Mouse (Mus musculus) megakaryocyte, embryonic 14.5 days (primary cell): ENCODE results near the gene Nav3.

Experiments
- FLI1 ChIP-seq: IDR thresholded peaks from 2 replicates; pipeline ENCODE4 v1.6.1; 2012; ENCODE audit warnings: low read length, inconsistent platforms, mixed read lengths
- GATA1 ChIP-seq: IDR thresholded peaks from 3 replicates; pipeline ENCODE4 v1.6.1; 2012; ENCODE audit warnings: mixed read lengths, low read length, inconsistent platforms, borderline replicate concordance

DNA sequence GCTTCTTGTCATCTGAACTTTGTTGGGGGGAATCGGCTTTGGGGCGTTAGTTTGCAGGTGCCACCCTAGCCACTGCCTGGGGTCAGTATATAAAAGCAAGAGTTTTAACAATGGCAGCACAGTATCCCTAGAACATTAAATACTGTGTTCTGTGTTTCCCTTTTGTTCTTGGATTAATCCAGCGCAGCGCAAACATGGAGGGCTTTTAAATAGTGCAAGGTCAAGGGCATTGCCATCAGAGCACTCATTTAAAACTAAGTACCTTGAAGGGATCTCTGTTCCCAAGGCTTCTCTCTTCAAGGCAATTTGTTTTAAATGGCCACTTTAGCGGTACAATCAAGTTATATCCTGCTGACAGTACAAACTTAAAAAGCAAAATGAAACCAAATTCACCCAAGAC is 737.6 kb downstream of the Nav3 start:
- no peak for TF ChIP-seq GATA1
- TF ChIP-seq FLI1: no peak
